10 mouse cellular contexts compared by ENCODE assay signal in the genomic region with DNA sequence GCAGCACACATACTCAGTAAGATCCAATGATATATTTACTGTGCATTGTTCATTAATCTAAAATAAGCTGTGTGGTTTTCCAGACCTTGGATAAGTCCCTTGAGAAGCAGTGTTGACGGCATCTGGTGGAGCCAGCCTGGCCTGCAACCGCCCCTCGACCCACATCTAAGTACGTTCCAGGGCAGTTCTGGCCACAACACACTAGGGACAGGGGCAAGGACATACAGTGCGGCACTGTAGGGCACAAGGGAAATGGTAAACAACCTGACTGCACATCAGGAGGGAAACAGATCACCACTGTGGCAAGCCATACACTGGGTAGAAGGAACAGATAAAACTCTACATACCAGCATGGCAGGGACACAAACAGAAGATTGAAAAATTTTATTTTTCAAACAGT.
"Had no signal": no experiment of that assay in that cellular context is flagged by ENCODE, and none has a peak within 500 bp of the region (broad histone marks: within the 10 kb centered on the region; RNA-seq: fewer than 3 reads in every experiment).

No protein-coding gene starts in this region.

- H3K27ac ChIP-seq: limb, embryonic 12.5 days; lung, embryonic 15.5 days; midbrain, embryonic 12.5 days; neural tube, embryonic 13.5 days had no signal

- DNase-seq: kidney, adult 8-10 months; kidney, postnatal 25 days; layer of hippocampus, adult 9-11 months; liver; thymus, adult 18-20 months; thymus, postnatal 14 days had no signal

- H3K4me3 ChIP-seq: limb, embryonic 12.5 days; lung, embryonic 15.5 days; midbrain, embryonic 12.5 days; neural tube, embryonic 13.5 days had no signal
